Mouse (Mus musculus) mature B cell (primary cell): ENCODE results near the gene 4930415O20Rik.
"Not testable (repeated sequence)": the region's sequence is repeated elsewhere in the genome, so short reads cannot be mapped to it uniquely, and the experiment has no call there.

ENCODE experiments used
- in situ Hi-C: fragments of 300-500 bp; cut with MboI; formaldehyde crosslinking; loops from 2 replicates; pipeline ENCODE4 v1.14.3; 2019

The 4930415O20Rik gene

GRCm38 (mm10) chr15:98568256-98569033, 2.4 kb upstream of the 4930415O20Rik start:
- in situ Hi-C loops = no loop called here

GRCm38 (mm10) chr15:98569216-98569615, 1.6 kb upstream of the 4930415O20Rik start:
- in situ Hi-C loops = no loop called here

GRCm38 (mm10) chr15:98569795-98570365, 924 bp upstream of the 4930415O20Rik start:
- in situ Hi-C loops = no loop called here

GRCm38 (mm10) chr15:98573293-98573692, 2.5 kb downstream of the 4930415O20Rik start:
- in situ Hi-C loops = no loop called here

- in situ Hi-C loops = no loop called here
Observed at GRCm38 (mm10) chr15:98579310-98579709, 8.5 kb downstream of the 4930415O20Rik start.

GRCm38 (mm10) chr15:98579795-98580464, 9.1 kb downstream of the 4930415O20Rik start:
- in situ Hi-C loops = no loop called here

- in situ Hi-C loops = no loop called here
Observed at GRCm38 (mm10) chr15:98582410-98582809, 11.6 kb downstream of the 4930415O20Rik start.

- in situ Hi-C loops = no loop called here
Observed at GRCm38 (mm10) chr15:98582996-98583395, 12.2 kb downstream of the 4930415O20Rik start.

- in situ Hi-C loops = no loop called here
Observed at GRCm38 (mm10) chr15:98585421-98585820, 14.6 kb downstream of the 4930415O20Rik start.

- in situ Hi-C loops = not testable (repeated sequence)
Observed at GRCm38 (mm10) chr15:98586141-98586540, 15.3 kb downstream of the 4930415O20Rik start.

- in situ Hi-C loops = no loop called here
Observed at GRCm38 (mm10) chr15:98587751-98588150, 16.9 kb downstream of the 4930415O20Rik start.

- in situ Hi-C loops = no loop called here
Observed at GRCm38 (mm10) chr15:98589640-98590336, 19.0 kb downstream of the 4930415O20Rik start.

- in situ Hi-C loops = no loop called here
Observed at GRCm38 (mm10) chr15:98591396-98591795, 20.6 kb downstream of the 4930415O20Rik start.

GRCm38 (mm10) chr15:98594193-98594592, 23.4 kb downstream of the 4930415O20Rik start:
- in situ Hi-C loops = no loop called here

- in situ Hi-C loops = no loop called here
Observed at GRCm38 (mm10) chr15:98595049-98595448, 24.2 kb downstream of the 4930415O20Rik start.

- in situ Hi-C loops = no loop called here
Observed at GRCm38 (mm10) chr15:98596609-98597008, 25.8 kb downstream of the 4930415O20Rik start.

- in situ Hi-C loops = no loop called here
Observed at GRCm38 (mm10) chr15:98600036-98600709, 29.4 kb downstream of the 4930415O20Rik start.

GRCm38 (mm10) chr15:98601832-98602190, 31.0 kb downstream of the 4930415O20Rik start:
- in situ Hi-C loops = no loop called here

GRCm38 (mm10) chr15:98602191-98602881, 31.5 kb downstream of the 4930415O20Rik start:
- in situ Hi-C loops = no loop called here

- in situ Hi-C loops = no loop called here
Observed at GRCm38 (mm10) chr15:98602921-98603458, 32.2 kb downstream of the 4930415O20Rik start.
